Mouse (Mus musculus): ENCODE measurements around the gene Srsf5.
"Not testable (repeated sequence)": the region's sequence is repeated elsewhere in the genome, so short reads cannot be mapped to it uniquely, and the experiment has no call there.

Gene Srsf5

DNA sequence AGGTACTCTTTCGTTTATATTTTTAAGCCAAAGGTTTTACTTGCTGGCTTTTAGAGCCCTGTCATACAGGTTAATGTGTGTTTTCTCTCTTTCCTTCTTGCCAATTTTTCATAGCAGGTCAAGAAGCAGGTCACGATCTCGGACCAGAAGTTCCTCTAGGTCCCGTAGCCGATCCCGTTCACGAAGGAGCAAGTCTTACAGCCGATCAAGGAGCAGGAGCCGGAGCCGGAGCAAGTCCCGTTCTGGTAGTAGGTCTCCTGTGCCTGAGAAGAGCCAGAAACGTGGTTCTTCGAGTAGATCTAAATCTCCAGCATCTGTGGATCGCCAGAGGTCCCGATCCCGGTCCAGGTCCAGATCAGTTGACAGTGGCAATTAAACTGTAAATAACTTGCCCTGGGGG, 4.3 kb downstream of the Srsf5 start:
- DNase-seq, result not testable (repeated sequence)

DNA sequence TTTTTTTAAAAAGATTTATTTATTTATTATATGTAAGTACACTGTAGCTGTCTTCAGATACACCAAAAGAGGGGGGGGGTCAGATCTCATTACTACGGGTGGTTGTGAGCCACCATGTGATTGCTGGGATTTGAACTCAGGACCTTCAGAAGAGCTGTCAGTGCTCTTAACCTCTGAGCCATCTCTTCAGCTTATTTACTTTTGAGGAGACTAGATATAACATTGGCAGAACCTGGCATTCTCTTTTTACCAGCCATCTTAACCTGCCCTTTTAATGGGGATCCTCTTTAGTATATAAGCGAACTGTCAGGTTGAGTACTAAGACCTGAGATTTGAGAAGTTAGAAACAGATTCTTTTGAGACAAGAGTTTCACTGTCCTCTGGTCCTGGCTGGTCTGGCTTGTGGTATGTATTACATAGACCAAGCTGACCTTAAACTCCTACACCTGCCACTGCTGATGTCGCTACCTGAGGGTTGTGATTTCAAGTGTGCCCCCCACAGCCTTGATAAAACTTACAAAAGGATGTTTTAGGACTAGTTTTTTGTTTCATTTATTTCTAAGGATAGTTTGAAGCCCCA, 6.4 kb downstream of the Srsf5 start:
- DNase-seq, result no peak

DNA sequence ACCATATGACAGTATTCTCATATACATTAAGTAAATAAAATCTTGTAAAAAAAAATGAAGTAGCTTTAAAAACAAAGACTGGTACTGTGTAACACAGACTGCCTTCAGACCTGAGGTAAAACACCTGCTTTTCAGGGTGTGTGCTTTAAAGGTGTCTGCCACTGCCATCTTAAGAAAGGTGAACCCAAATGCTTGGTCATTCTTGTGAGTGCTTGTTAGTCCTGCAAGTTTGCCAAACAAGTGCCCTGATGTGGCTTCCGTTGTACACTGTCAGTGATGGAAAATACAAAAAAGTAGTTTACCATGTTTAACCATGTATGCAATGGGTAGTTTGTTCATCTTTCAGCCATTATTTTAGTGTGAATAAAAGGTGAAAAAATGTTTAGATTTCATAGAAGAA, 7.2 kb downstream of the Srsf5 start:
- DNase-seq, result no peak

DNA sequence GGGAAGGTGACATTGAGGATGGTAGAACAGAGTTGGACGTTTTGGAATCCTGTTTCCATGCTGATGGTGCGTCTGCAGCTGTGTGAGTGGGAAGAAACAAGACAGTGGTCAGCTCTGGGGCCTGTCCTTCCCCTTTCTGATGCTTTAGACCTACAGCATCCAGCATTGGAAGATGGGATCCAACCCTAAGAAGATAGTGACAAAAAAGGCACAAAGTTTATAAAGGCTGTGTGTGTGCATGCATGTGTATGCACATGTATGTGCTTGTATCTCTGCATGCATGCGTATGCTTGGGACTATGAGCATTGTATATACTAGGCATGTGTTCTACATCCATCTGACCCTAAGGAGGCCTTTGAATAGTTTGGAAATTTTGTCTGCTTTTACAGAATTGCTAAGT, 10.7 kb downstream of the Srsf5 start:
- no peak for DNase-seq

DNA sequence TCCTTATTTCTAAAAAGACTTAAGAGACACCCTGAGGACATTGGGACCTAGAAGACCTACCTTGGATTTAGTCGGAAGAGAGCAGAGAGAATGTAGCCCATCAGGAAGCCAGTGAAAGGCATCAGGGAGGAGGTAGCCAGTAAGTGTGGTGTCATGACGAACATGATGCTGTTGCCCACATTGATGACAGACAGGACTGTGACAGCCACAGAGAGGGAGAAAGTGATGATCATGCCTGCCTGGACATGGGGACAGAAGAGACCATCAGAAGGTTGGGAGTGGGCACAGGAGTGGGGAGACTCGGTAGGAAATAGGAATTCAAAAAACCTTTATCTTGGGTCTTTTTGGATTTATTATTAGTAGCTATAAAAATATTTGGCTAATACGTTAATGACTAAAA, 12.7 kb downstream of the Srsf5 start:
- no peak for DNase-seq

DNA sequence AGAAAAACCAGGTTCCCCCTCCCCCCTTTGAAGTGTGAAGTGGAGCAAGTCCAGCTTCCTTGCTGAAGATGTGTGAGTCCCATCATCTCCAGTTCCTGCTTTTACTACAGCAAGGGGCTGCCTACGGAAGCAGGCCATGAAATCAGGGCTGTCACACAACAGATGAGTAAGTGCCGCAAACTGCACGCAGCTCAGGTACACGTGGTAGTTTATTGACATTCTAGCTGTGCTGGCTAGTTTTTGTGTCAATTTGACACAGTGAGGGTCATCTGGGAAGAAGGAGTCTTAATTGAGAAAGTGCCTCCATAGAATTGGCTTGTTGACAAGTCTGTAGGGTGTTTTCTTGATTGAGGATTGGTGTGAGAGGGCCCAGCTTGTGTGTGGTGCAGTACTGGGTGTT, 17.3 kb downstream of the Srsf5 start:
- no peak for DNase-seq

DNA sequence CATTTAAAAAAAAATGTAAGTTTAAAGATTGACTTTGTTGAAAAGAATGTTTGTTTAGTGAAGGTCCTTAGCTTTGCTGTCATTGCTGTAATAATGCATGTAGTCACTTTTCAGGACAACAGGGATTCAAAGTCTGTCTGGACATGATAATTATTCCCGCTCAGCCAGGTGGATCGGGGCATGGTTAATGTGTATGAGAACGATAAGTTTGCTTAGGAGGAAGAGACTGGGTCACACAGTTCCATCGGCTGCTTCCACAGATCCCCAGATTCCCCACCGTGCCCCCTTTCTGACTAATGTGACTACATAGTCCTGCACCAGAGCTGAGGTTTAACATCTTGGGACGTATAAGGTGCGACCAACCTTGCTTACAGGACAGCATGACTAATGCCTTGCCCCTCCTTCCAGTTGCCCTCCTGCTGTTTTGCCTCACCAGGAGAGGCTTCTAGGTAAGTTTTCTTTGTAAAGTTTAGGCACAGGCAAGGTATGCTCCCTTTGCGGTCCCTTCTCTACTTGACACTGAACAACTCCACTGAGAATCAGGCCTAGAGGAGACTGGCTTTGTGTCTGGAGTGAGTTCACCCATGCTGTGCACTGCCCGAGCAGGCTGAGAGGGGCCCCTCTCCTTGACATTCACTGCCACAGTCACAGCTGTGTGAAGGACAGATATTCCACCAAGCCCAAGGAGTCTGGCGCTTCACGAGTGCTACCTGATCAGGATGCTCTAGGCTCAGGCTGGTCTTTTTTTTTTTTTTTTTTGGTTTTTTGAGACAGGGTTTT, 20.9 kb downstream of the Srsf5 start:
- no peak for DNase-seq

DNA sequence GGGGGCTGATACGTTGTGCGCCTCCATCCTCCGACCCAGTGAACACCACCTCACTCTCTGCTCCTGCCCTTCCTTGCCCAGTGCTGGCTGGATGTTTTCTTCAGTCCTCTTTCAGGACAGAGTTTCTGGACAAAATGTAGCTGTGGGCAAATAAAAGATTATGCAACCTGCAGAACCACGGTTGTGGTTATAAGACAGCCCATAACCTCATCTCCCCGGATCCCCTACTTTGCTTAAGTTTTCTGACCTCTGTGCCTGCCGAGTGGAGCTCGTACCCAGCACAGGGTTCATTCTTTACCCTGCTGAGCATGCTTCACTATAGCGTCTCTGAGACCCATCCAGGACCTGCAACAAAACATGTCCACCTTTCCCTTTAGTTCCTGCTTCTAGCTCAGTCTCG, 22.6 kb downstream of the Srsf5 start:
- no peak for DNase-seq

DNA sequence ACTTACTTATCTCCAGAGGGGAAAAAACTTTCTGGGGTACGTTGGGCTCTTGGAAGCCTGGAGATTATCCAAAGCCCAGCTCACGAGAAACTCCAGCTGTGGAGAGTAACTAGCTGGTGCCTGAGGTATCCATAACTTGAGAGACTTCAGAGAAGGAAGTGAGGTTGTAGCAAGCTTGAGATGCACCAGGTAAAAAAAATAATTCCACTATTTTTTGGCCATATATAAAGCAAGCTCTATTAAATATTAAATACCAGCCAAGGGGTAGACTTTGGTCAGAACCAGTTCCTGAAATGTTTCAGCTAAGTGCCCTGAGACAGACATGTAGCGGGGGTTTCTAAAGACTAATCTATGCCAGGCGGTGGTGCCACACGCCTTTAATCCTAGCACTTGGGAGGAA, 23.3 kb downstream of the Srsf5 start, which contains the start of gene Slc10a1:
Slc10a1 (minus strand) TSS at position 101 of the 400 bp plus-strand sequence.
- no peak for DNase-seq

DNA sequence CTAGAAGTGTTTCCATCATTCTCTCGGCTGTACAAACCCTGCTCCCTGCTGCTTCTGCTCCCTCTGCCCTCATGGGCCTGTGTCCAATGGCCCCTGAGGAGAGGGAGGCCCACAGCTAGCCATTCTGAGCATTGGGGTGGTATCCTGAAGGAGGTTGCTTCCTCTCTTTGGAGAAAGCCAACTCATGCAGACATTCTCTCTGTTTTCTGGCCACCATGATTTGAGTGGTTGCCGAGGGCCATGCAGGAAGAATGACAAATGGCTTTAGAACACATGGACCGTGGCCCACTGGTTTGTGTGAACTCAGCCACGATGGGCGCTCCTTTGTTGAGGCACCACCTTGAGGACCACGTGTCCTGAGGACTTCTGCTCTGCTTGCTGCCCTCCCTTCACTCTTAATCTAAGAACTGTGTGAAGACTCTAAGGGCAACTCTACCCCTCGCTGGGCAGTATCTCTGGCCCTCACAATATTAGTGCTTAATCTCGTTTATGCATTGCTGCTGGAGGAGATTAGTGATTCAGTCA, 24.9 kb downstream of the Srsf5 start:
- DNase-seq, result no peak

DNA sequence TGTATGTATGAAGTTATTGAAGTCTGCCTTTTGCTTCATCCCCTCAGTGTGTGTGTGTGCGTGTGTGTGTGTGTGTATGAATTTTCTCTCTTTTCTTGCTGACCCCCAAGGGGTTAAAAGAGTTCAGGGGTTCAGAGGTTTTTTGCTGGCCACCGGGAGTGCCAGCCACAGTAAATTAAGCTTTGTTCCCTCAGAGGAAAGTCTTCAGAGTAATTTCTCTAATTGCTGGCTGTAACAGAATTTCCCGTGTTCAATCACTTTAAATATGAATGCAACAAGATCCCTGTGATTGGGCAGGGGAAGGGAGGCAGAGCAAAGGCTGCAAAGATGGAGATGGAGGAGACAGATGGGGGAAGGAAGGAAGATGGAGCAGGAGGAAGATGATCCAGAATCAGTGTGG, 26.5 kb downstream of the Srsf5 start:
- no peak for DNase-seq

DNA sequence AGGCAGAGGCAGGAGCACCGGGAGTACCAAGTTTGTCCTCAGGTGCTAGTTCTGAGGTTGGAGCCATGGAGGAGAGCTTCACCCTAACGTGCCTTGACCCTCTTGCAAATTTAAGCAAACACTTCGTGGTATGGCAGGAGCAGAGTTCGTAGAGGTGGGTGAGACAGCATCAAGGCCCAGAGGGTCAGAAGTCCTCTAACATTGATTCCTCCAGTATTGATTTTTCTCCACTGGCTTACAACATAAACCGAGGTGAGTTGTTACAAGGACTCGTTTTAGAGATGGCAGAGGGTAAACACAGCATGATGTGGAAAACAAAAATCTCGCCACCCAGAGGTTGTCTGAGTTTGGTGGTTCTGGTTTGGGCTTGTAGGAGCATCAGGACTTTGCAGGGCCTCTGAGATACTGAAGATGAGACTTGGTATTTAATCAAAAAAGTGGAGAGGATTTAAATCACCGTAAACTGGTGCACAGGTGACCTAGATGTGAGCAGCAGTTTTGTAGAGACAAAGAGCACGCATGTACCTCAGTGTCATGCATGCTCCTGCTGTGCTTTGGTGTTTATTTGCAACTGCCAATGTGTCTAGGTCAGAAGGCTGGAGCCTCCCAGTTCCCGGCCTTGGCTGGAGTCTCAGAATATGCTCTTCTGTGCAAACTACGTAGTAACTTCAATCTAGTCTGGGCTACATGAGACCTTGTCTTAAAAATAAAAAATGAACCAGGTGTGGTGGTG, 30.8 kb downstream of the Srsf5 start:
- no peak for DNase-seq

DNA sequence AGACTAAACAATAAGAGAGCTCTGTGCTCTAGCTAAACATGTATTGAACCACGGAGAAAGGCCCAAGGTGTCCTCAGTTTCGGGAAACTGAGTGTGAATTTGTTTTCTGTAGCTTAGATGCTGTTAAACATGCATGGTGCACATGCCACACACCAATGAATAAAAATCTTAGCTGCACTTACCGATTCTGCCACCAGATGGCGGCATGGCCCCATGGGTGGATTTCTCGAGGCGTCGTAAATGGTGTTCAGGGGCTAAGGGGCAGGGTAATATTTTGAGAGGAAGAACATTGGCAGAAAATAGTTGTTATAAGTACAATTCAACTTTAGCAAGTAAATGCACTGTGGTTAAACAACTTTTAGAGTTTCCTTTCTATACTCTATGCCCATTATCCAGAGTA, 37.0 kb downstream of the Srsf5 start:
- peak; percentile 80 for DNase-seq

DNA sequence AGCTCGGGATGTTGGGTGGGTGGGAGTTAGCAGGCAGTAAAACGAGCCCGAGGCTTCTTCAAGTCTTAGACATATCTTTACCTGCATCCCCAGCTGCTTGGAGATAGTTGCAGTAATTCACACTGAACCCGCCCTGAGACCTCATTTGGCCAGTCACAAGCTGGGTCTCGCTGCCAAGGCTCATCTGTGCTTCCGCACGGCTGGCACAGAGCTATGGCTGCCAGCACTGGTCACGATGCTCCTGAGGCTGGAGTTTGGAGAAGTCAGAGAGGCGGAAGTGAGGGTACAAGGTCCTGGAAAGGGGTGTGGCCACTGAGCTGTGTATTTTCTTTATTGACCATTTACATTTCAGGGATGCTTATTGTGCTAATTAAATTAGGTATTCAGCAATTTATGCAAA, 38.4 kb downstream of the Srsf5 start:
- DNase-seq, result no peak

DNA sequence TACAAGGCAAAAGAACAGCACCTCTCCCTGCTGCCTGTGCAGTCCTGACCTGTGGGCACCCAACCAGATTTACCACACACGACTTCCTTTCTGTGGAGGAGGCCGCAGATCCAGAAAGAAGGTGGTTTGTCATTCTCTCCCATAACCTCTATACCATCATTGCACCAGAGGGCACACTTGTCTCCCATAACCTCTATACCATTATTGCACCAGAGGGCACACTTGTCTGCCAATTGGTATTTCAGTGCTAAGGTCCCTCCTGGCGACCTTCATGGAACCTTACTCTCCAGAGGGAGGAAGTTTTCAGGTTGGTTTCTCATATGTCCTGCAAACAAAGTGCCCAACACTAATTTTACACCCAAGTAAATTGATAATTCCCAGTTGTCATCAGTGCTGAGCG, 41.3 kb downstream of the Srsf5 start:
- no peak for DNase-seq

DNA sequence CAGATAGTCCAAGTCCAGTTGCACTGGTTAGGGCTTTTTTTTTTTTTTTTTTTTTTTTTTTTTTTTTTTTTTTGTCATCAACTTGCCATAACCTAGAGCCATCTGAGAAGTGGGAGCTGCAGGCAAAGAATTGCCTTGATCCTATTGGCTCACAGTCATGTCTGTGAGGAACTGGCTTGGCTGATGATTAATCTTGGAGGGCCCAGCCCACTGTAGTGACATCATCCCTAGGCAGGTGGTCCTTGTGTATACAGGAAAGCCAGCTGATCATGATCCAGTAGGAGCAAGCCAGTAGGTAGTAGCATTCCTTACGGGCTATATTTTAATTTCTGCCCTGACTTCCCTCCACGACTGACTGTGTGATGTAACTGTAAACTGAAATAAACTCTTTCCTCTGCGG, 43.0 kb downstream of the Srsf5 start:
- DNase-seq, result no peak

DNA sequence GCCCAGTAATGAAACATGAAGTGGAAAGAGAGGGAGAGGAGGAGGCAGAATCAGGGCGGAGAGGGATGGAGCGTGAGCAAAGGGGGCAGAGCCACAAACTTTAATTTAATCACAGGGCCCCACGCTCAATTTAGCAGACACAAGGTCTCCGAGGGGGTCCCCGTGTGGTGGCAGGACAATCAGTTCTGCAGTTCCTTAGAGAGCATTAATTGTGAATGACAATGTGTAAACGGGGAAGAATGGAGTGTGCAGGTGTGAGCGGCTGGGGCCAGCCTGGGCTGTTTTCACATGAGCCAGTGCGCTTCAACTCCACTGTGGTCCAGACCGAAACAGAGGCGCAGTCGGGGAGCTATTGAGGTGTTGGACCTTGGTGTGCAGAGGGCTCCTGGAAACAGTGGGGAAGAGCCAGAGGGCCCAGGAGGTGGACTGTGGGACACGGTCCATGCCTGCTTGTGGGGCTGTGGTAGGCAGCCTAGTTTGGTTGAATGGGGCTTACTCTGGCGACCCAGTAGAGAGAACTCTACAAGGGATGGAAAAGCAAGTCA, 45.7 kb downstream of the Srsf5 start:
- no peak for DNase-seq

DNA sequence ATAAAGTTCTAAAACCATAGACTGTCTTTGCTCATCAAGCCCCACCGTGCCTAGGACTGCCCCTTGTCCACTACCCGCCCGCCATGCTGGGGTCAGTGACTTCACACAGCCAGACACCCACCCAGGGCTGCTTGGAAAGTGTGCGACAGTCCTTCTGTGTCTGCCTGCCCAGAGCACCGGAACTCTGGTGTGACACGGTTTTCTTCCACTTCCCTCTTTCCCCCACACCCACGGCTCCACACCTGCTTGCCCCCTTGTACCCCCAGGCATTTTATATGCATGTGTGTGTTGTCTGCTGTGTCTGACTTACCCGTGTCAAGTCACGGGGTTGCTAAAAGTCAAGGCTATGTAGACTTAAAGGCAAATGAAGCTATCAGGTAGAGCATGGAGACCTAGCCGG, 46.5 kb downstream of the Srsf5 start:
- DNase-seq, result no peak

DNA sequence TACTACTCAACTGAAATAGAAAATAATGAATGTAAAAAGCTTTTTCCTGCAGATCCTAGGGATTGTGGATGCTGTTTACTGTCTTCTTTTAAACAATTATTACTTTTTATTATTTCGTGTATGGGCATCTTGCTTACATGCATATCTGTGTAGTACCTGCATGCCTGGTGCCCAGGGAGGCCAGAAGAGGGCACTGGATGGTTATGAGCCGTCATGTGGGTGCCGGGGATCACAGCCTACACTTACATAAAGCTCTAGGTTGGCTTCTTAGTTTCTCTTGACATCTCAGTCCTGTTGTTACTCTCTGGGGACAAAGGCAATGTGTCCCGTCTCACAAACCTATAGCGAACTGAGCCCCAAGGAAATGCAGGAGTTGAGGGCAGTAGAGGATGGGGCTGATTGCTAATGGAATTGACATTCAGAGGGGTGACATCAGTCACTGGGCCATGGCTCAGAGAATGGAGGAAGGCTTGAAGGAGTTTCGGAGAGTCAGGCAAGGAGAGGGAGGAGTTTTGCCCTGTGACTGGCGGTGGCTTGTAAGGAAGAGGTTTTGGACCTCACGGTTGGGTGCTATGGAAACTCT, 47.3 kb downstream of the Srsf5 start:
- DNase-seq, result no peak

DNA sequence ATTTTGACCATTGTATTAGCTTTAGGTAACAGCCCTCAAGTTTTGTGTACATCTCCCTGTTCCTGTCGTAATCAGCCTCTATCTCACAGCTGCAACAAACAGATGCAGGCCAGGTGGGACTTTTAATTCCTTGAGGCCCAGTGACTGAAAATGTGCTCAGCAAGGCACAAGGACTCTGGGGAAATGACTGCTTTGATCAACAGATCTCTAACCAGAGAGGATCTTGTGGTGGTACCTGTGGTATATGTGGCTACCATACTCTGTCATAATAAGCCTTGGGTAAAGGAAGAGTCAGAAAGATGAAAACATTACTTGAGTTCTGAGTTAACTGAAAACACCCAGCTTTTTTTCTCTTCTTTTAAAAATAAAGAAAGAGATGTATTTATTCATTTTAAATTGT, 48.5 kb downstream of the Srsf5 start:
- no peak for DNase-seq

DNA sequence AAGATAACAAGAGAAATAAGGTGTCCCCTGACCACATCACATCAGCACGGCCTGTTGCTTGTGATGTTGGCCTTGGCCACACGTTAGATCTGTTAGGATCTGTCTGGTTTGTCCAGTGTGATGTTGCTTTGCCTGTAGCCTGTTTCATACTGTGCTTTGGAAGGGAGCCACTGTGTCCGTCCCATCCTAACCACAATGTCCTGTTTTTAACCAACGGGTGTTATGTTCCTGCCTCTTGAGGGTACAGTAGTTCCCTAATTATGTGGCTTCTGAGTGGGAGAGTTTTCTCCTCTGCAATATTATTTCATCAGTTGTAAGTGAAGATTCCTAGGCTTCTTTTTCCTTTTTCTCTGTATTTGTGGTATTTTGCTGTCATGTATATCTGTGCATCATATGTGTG, 50.0 kb downstream of the Srsf5 start:
- no peak for DNase-seq

DNA sequence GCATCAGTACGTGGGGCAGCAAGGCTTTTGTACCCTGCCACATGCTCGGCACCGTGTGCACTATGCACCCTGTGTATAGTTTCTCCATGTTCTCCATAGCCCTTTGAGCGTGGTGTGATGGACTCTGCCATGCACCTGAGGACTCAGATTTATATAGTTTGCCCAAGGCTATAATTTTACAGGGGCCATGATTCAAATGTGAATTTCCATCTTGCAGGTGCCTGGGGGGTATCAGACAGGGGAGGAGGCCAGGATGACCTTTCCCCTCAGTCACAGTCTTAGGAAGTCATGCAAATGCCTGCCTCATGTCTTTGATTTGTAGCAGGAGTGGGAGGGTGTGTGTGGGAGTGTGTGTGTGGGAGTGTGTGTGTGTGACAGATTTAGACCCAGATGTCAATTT, 52.3 kb downstream of the Srsf5 start:
- DNase-seq, result peak; percentile 45

DNA sequence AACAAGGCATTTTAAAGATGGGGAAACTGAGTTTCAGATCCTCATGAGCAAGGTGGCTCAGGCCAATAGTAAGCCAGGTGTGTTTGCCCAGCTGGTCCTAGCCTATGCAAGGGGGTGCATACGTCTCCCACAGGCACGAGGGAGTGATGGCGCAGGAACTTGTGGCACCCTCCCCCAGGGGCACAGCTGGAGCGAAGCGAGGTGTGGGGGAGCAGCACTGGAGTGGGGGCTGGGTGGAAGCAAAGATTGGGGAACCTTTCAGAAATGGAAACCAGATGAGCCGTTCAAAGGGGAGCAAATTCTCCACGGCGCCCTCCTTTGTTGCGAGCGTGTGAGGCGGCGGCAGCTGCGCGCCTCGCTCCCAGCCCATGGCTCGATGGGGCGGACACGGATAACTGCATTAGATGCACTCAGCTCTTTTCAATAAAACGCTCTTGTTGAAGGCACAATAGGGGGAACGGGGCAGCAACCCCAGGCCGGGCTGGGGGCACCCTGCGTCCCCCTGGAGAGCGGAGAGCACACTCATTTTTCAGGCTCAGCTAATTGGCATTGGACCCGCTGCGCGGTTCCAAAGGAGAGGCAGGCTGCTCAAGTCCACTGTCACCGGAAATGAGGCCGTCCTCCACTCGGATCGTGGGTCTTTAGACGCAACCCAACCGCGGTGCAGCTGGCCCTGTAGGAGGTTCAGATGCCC, 53.4 kb downstream of the Srsf5 start:
- peak; percentile 80 for DNase-seq

Measured in embryo, embryonic 11 days (tissue).